Mouse (Mus musculus) erythroblast, embryonic 14.5 days (primary cell): ENCODE data around the gene Efhd1.

ENCODE experiments used
- GATA1 ChIP-seq: IDR thresholded peaks from 2 replicates; pipeline ENCODE4 v1.6.1; 2012; ENCODE audit warnings: low read length, inconsistent platforms, mixed read lengths
- TAL1 ChIP-seq: IDR thresholded peaks from 3 replicates; pipeline ENCODE4 v1.6.1; 2012; ENCODE audit warnings: low read length, inconsistent platforms, mixed read lengths

DNA sequence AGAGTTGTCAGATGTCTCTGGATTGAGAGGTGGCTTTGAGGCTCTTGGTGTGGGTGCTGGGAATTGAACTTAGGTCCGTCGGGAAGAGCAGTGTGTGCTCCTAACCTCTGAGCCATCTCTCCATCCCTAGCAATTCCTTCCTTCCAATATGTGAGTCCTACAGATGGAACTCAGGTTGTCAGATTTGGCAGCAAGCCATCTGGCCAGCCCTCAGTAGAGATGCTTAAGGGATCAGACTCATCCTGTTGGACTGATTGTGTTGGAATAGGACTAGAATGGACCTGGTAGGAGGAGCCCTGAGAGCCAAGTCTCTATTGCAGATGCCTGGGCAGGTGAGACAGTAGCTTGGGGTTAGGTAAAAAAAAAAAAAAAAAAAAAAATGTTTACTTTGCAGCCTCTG is 37.8 kb downstream of the Efhd1 start:
- no peak for TF ChIP-seq GATA1
- no peak for TF ChIP-seq TAL1
